Mouse (Mus musculus) B cell, adult 2 months (primary cell): ENCODE measurements at regions not wholly inside any gene's neighbourhood (a gene's known extent, or its start where the extent isn't known, plus 50 kb on each side); places are given as distances from the start of the nearest gene placed in this dataset.

Experiments used
- DNase-seq, 2 experiments: peaks; one replicate each; pipeline ENCODE4 v3.0.0; 2022

DNA sequence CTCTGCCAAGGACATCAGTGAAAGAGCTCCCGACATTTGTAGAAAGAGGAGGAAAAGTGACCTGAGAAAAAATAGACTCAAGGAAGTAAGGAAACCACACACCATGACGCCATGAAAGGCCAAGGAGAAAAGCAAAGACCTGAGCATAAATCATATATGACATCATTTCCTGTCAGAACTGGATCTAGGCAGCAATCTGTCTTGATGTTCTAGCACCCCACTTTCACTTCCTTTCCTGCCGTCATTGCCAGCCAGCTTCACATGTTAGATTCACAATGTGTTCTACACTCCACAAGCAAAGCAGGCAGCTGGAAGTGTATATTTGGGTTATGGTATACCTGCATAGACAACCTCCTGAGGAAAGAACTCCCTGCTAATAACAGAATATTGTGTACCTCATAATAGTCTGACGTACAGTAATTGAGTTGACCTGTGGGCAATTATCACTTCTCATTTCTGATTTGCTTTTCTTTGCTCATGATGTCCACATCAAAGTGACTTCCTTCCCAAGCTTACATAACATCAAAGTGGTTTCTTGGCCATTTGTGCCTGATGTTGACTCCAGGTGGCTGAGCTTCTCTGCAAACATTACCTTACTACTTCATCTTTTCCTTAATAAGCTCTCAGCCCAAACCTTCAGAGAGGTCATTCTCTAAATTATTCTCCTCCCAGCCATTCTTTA, 633.6 kb upstream of the Adgrl2 start:
- DNase-seq, result peak; percentile 42 to 49

DNA sequence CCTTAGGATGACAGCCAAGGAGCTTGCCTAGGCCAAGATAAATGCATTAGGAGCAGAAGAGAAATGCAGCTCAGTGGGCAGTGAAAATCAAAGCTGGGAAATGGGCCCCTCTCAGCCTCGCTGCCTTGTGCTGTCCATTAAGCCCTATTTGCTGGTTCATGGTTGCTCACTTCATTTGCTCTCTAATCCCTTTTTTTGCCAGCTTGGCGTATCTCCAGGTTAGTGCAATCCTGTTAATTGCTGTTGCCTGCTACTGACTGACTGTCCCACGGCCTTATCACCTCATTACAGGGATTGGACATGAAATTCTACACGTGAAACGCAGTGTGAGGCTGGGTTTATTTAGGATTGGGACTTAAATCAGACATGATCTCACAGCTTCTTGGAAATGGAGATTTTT, 613.5 kb upstream of the Adgrl2 start:
- no peak for DNase-seq

DNA sequence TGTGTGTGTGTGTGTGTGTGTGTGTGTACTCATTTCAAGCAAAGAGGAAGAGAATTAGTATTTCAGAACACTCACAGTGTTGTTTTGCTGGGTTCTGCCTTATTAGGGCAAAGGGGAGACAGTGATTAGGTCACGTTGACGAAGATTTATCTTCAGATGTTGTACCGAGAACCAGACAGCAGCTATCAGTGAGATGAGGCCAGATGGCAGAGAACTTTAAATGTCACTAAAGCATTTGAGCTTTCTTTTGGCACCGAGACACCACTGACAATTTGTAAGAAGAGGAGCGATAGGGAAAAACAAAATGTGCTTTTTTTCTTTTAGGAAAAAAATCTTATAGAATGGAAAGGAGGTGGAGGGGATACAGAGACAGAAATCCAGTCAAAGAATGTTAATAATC, 610.9 kb upstream of the Adgrl2 start:
- no peak for DNase-seq

DNA sequence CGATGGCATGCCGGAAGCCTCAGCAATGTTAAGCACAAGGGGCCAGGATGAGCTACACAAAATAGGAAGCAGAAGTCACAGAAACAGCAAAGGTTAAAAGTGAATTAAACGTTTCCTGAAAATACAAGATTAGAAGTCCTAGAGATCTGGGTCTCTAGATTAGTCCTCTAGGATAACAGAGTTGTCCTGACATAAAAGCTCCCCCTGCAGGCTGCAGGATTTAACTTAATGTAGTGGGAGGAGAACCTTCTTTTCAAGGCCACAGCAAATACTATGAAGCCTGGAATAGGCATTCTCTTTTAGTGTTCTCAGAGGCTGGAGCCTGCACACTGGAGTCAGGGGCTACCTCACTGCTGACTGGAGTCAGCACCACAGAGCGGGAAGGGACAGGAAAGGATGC, 604.1 kb upstream of the Adgrl2 start:
- no peak for DNase-seq

DNA sequence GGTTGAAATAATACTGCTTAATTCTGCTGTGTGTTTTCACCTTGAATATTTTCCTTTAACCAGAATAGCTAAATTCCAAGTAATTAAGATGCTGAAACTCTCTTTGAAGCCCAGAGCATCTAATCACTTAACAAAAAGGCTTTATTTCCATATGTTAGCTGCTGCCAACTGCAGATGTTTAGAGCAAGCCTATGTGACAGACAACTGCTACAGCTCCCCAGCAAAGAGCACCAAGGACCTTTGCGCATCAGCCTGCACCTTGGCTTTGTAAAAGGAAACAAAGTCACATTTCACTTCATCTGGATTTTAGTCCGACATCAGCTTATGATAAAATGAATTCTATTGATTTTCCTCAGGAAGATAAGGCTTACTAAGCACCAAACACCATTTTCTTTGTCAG, 595.4 kb upstream of the Adgrl2 start:
- DNase-seq, result no peak

DNA sequence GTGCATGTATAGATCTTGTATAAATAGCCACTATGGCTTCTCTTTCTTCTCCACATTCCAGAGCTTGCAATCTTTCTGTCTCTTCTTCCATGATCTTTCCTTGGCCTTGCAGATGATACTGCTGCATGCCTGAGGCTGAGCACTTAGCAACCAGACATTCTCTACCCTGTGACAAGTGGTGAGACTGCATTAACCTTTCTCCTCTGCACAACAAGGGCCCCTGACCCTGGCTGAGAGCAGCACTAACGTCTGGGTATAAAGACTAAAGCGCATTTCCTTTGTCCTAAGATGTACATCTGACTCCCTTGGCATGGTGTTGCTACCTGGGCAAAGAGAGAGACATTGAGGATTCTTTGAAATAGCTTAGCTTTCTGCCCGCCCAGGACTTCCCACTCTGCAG, 590.8 kb upstream of the Adgrl2 start:
- DNase-seq, result no peak

DNA sequence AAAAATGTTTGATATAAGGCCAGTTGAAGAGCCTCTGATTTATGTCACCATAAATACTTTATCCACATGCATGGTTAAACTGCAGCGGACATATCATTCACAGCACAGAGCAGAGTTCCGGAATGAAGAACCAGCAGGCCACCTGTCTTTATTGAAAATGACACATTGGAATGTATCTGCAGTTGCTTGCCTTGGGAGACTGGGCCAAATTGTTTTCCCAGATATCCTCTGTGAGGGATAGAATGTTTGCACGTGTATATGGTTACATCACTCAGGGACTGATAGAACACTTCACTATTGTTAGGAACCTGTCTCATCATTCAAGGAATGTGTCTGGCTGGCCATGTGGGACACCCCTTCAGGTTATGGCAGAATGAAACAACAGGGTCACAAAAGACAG, 585.3 kb upstream of the Adgrl2 start:
- no peak for DNase-seq

DNA sequence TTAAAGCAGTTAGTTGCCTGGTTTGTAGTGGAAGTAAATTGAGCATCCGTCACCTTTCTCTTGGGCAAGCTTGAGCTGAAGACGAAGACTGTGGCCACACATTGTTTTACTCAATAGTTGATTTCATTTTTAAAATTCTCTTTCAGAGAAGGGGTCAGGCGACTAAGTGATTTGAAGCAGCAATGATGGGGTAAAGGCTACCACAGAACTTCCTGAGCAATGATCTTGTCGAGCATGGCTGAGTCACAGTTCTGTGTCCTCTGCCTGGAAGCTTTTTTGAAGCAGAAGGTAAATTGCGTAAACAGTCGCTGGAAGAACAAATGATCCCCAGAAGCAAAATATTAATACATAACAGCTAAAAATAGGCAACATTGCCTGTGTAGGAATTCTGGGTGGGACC, 576.5 kb upstream of the Adgrl2 start:
- DNase-seq, result no peak

DNA sequence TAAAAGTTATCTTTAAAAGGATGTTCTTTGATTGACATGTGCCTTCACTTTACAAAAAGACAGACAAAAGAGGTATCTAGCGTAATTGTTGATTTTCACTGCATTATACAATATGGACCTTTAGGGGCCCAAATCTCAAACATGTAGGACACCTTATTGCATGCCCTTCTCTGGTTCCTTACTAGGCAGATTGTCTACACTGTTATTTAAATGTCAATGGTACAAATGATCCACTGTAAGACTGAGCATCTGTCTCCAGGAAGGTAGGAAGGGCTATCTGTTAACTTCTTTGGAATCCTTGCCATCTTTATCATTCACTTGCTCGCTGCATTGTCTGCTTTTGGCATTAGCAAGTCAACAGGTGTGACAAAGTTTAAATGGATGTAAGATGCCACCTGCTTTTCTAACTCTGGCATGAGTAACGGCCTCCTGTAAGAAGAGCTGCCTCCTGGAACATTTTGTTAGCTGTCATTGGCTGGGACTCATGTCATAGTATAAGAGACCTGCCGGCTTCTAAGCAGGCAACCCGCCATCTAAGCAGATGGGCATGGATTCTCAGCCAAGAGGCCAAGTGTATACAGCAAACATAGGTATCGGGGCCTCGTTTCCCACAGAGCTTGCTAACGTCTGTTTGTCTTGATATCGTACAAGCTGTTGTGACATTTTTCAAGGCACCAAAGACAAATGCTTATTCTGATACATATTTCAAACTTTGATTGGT, 560.0 kb upstream of the Adgrl2 start:
- no peak for DNase-seq

DNA sequence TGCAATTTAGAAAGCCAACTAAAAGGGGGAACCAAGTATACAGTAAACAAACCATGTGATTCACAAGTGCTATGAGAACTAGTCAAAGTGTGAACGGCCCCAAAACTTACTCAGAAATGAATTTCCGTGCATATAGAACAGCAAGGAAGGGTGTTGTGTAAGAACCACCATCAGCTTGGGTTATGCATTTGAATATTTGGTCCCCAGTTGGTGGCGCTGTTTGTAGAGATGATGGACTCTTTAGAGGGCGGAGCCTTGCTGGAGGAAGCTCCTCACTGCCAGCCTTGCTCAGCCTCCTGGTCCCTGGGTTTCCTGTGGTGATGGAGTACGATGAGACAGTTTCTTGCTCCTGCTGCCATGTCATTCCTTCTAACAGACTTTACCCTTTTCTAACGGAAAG, 556.7 kb upstream of the Adgrl2 start:
- DNase-seq, result peak in 1 of 2 experiments; percentile 2

DNA sequence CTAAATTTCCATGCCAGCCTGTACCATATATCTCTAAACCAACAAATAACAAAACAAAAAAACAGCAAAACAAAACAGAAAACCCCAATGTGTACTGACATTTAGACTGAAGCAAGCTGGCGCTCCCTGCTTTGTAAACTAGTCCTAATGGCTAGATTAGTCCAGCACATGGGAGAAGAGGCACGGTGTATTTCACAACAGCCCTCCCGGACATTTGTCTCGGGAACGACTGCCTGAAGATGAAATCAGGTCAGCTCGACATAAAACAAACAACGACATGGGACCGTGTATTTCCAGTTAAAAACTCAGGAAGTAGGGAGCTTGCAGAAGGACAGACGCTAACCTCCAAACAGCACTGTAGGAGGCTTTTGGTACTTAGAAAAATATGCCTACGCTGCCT, 555.9 kb upstream of the Adgrl2 start:
- DNase-seq, result no peak

DNA sequence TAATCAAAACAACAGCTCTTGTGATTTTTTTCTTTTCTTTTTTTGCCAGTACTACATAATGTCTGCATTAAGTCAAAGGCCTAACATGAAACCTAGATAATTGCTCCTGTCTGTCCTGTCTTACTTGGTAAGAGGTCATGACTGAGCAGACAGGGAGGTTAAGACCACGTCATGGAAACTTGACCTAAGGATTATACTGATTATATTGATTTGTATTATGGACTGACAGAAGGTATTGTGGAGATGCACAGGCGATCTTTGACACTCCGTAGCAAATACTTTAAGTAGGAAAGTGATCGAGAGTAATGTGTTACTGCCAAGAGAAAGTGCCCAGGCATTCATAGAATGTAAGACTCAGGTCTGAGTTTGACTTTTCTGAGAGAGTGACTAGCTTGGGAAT, 543.8 kb upstream of the Adgrl2 start:
- DNase-seq, result no peak

DNA sequence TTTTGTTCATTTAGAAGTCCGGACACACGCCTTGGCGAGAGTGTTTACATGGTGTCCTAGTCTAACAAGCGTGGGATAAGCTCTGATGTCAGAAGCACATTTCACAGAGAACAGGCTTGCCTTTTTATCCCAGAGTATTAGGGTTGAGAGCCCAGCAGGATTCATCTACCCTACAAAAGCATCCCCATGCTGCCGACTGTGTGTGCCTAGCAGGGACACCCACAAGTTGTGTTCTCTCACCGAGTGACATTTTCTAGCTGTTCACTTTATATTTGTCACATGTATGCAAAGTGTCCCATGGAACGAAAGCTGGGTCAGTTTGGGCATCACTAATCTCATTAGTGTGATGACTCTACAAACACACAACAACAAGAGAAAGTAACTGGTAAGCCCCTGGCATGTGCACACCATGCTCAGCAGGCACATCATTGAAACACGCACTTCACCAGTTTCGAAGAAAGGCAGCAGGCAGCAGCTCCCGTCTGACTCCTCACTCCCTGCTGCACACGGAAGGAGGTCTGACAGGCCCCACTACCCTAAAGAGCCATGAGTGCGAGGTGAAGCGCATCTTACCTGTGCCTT, 539.8 kb upstream of the Adgrl2 start:
- DNase-seq, result no peak

DNA sequence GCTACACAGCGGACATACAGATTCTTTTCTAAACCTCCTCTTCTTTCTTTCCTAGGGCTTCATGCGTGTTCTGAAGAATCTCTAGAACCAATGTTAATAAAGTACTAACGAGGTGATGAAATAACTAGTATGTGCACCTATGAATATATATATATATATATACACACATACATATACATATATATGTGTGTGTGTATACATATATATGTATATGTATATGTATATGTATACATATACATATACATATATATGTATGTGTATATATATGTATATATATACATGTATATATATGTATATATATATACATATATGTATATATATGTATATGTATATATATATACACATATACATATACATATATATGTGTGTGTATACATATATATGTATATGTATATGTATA, 536.2 kb upstream of the Adgrl2 start:
- DNase-seq, result no peak

DNA sequence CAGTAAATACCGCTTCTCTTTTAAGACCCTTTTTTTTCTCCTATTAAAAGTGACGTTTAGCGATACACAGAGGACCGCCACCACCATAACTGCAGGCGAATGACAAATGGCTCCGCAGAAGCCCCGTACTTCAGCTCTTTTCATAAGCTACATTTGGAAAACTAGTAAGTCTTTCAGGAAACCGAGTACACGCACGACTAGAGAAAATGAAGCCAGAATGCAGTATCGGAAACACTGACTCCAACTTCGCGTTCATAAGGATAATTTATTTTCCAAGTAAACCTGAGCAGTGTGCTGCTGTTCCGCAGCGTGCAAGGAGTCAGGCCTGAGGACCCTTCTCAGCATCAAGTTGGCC, 529.2 kb upstream of the Adgrl2 start:
- no peak for DNase-seq

DNA sequence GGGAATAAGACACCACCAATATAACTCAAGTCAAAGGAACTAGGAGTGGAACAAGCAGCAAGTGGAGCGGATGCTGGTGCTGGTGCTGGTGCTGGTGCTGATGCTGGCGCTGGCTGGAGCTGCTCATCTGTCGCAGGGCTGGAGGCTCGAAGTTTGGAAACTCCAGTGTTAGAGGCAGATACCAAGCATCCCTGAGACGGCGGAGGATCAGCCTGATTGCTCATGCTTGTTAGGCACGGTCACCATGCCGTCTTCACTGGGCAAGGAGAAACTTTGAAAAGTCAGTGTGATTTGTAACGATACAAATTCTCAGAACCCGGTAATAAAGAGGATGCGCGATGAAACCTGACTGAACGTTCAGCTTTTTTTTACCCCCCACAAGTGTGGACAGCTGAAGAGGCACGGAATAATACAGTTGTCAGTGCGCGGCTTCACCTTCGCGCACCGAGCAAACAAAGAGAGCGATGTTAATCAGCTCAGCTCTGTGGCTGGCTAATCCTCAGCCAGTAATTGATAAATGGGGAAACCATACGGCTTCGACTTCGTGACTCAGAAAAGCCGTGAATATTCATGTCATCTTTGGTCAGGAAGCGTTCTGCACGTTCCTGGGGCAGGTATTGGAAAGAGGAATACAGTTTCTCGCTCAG, 528.7 kb upstream of the Adgrl2 start:
- no peak for DNase-seq

DNA sequence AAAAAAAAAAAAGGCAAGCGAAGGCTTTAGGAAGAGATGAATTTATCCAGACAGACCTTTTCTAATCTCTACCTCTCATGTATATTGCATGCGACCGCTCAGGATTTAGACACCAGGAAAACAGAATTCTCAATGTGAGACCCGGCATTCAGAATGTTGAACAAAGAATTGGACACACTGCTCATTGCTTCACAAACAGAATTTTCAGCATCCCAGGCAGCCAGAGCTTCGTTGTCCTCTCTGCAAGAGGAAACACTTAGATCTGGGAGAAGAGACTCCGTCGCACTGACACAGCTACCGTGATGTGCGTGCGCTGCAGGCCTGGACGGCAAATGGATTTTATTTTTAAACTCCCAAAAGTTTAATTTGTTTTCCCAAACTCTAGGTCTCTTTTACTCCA, 527.2 kb upstream of the Adgrl2 start:
- DNase-seq, result no peak

DNA sequence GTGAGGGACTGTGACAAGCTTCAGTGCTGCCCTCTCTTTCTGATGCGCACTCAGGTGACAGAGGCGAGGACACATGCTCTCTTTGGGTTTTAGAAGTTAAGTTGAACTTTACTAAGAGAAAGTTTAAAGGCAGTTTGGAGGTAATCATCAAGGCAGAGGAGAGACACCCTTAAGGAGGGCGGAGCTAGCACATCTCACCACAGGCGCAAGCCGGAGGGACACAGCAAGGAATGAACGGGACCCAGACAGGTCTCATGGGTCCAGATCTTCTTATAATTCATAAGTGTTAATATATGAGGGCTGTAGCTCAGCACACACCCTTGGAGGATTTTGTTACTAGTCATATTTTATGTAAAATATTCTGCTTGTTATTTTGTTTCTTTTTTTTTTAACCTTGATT, 518.8 kb upstream of the Adgrl2 start:
- no peak for DNase-seq

DNA sequence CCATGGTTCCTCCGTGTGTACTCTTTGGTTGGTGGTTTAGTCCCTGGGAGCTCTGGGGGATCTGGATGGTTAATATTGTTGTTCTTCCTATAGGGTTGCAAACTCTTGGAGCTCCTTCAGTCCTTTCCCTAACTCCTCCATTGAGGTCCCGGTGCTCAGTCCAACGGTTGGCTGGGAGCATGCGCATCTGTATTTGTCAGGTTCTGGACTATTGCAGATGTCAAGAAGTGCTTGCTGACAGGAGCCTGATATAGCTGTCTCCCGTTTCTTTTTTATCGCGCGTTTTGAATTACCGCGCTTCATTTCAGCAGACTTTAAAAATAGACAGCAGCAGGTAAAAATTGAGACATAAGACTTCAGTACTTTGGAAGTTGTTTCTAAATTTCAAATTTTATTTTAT, 518.3 kb upstream of the Adgrl2 start:
- DNase-seq, result no peak

DNA sequence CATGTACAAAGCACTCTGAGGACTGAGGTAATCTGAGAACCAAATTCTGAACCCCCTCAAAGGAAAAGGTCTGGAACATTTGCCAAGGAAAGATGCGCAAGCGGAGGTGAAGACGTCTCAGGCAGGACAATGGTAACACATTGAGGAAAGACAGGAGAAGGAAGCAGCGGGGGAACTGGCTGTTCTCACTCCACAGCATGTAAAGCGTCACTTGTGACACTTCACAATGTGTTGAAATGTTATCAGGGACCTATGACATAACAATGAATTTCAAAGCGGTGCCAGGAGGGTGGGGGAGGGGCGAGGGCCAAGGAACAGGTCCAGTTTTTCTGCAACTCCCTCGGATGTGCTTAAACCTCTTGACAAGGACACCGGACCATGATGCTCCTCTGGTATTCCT, 515.3 kb upstream of the Adgrl2 start:
- DNase-seq, result no peak

DNA sequence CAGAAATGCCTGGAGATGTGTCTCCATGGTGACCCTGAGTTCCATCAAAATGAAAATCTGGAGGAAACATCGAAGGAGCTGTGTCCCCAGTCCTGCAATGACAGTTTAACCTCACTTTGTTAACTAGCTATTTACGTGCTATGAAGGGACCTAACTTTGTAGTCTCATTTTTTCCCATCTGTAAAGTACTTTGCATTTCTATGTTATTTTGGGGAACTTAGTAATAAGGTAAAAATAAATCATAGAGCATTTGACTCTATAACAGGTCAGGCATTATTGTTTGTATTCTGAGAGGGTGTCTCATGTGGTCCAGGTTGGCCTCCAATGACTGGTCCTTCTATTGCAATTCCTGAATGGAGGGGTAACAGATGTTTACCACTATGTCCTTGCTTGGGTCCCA, 513.6 kb upstream of the Adgrl2 start:
- no peak for DNase-seq

DNA sequence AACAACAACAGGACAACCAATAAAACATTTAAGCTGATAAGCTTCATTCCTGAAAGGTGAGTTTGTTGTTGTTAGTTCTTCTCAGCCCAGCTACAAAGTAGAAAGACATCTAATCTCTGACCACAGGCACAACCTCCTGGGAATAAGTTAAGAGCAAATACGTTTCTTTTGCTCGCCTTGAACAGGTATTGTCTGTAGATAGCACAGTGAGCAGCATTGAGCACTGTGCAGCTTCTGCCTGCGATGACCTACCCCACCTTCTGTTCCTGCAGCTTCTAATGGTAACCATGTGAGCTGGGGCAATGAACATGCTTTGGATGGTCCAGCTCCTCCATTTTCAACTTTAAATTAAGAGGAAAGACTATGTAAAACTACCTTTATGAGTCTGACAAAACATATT, 509.8 kb upstream of the Adgrl2 start:
- DNase-seq, result no peak

DNA sequence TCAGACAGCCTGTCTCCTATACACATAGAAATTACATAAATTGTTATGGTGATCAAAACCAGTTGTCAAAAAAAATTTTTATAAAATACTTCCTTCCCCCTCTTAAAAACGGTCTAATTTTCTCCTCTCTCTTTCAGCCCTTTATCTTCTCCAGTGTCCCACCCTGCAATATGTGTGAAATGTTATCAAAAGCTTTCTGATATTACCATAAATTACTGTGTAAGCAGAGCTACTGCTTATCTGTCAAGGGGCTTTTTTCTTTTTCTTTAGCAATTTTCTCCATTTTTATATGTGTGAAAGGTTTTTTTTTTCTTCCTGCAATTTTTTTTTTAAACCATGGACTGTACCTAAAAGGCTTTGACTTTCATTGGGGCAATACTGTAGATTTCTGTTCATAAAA, 508.4 kb upstream of the Adgrl2 start:
- DNase-seq, result no peak

DNA sequence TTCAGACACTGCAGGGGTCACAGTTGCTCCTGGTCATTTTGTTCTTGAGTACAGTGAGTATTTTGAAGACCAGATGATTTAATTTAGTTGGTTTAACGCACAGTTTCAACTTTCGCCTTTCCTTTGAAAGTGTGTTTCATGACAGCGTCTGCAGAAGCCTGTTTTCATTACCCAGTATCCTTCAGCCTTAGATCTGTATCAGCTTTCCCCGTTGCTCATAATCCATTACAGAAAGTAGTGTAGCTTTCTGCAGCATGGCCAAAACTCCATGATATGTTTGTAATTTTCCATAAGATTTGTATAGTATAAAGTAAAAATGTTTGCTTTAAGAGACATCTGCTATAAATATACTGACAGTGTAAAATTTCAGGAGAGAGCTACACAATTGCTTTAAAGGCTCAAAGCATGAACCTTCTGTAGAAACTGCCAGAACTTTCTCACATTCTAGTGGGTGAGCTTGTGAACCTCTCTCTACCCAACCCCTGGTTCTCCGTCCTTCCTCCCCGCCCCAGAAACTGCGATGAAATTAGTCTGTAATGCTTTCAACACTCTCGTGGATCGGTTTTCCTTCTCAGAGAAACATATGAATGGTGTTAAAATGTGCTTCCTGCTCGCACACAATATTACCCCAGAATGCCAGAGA, 506.6 kb upstream of the Adgrl2 start:
- DNase-seq, result no peak
